Mouse (Mus musculus) heart, postnatal 36 days (tissue): ENCODE results near the gene 9330182L06Rik. TPM values are rescaled to one million over a fixed set of nuclear protein-coding genes. Genes with fewer than 3 reads are reported as not detected.

Experiments used
- DNase-seq, 2 experiments: peaks; one replicate each; pipeline ENCODE4 v3.0.0; 2021 to 2022
- intact Hi-C: fragments of 180-260 bp; cut with DNase I; formaldehyde crosslinking; loops from one replicate; pipeline ENCODE4 v1.15.1; 2025
- total RNA-seq, 2 experiments: library from RNA; stranded (reverse); gene quantifications; 2 replicates each; pipeline ENCODE4 v1.2.3; 2021

9330182L06Rik gene
- total RNA-seq, 2 experiments from 2014 or later: 0.11 to 0.22 TPM

GRCm38 (mm10) chr5:9358076-9358475, 92.2 kb downstream of the 9330182L06Rik start:
- intact Hi-C loops: no loop called here
- DNase-seq: no peak

DNA sequence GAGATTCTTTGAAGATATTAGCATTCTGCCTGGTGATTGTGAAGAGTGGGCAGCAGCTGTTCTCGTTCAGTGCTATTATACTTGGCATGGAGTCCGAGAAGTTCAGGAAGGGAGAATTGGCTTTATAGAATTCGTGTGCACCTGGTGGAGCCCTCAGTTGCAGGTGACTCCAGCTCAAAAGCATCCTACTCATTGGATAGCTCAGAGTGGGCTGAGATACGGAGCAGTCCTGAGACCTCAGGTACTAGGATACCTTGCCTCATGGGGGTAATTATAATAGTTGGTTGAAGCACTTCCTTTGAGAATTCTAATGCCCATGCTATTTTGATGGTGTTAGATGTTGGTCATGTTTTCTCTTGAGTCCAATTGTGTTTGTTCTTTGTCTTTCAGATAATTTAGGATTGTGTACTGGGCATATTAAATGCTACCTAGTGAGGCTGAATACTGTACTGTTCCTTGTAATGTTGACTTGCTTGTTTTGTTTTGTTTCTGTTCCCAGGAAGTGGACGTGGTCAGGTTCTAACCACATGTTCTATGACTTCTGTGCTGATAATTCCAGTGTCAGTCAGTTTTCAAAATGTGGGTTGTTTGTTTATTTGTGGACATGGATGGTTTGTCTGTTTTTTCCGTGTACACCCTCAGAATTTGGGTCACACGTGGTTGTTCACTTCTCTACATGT, 96.2 kb downstream of the 9330182L06Rik start:
- intact Hi-C loops: no loop called here
- DNase-seq: no peak

DNA sequence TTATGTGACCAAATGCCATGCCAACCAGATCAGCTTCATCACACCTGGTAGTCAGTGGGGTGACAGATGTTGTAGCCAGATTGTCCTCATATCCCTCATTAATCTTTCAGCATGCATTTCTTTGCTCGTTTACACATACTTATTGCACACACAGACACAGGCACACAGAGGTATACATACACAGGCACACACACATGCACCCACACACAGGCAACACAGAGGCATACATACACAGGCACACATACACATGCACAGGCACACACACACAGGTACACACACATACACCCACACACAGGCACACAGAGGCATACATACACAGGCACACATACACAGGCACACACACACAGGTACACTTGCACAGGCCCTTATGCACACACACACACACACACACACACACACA, 99.0 kb downstream of the 9330182L06Rik start:
- intact Hi-C loops: no loop called here
- DNase-seq: no peak

- intact Hi-C loops: no loop called here
- DNase-seq: no peak
Measured at GRCm38 (mm10) chr5:9367920-9368692, 102.2 kb downstream of the 9330182L06Rik start.

DNA sequence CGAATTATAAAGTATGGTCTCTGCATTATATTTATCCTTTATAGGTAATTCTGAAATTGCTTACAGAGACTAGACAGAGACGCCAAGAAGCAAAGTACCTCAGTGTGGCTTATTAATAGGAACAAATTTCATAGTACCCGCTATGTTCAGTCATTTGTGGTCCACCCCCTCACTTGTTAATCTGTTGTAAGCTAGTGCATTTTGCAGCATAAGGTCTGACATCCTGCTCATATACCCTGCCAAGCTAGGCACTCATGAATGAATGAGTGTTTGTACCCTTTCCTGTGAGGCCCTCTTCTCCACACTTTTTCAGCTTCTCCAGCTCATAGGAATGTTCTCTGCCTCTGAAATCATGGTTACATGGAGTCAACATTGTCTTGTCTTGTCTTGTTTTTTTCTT, 105.2 kb downstream of the 9330182L06Rik start:
- intact Hi-C loops: loop anchor here (5.0 kb wide), 1 partner anchor 699 kb away; no protein-coding TSS in a partner anchor
- DNase-seq: no peak

- intact Hi-C loops: loop anchor here (5.0 kb wide), 1 partner anchor 701 kb away; no protein-coding TSS in a partner anchor
- no peak for DNase-seq
Measured at GRCm38 (mm10) chr5:9373341-9373740, 107.4 kb downstream of the 9330182L06Rik start.

GRCm38 (mm10) chr5:9389968-9390367, 124.0 kb downstream of the 9330182L06Rik start:
- intact Hi-C loops: no loop called here
- no peak for DNase-seq

- intact Hi-C loops: no loop called here
- no peak for DNase-seq
Measured at GRCm38 (mm10) chr5:9391858-9392393, 126.0 kb downstream of the 9330182L06Rik start.

DNA sequence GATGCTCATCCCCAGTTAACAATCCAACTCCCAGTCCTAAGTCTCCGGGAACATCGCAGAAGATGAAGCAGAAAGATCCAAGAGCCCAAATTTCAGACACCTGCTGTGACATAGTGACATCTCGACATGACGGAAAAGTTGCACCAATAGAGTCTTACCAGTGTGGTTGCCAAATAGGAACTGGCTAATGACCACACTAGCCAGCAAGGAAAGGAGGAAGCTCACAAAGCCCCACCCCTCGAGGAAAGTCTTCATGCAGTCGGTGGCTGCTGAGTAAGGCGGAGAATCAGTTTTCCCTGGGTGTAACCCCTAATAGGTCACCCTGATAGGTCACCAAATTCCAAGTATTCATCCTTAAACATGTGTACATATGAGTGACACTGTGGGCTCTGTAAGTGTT, 151.2 kb downstream of the 9330182L06Rik start:
- intact Hi-C loops: no loop called here
- no peak for DNase-seq

DNA sequence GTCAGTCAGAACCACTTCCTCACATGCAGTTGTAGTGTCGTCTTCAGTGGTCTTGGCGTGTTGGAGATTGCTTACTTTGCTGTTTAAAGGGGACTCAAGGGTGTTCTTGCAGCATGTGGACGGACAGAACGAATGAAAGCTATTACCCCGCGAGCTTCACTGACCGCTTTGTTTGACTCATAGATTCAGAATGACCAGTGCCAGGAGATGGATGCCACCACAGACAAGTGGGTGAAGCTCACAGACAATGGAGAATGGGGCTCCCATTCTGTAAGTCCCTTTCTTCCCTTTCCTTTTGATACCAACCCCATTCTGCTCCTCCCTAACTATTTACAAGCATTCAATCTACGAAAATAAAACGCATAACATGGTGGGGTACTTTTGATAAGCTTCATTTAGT, 151.9 kb downstream of the 9330182L06Rik start:
- no peak for DNase-seq
- intact Hi-C loops: no loop called here

- no peak for DNase-seq
- intact Hi-C loops: loop anchor here (10.0 kb wide), 1 partner anchor 345 kb away; no protein-coding TSS in a partner anchor
Measured at GRCm38 (mm10) chr5:9419964-9420363, 154.0 kb downstream of the 9330182L06Rik start.

DNA sequence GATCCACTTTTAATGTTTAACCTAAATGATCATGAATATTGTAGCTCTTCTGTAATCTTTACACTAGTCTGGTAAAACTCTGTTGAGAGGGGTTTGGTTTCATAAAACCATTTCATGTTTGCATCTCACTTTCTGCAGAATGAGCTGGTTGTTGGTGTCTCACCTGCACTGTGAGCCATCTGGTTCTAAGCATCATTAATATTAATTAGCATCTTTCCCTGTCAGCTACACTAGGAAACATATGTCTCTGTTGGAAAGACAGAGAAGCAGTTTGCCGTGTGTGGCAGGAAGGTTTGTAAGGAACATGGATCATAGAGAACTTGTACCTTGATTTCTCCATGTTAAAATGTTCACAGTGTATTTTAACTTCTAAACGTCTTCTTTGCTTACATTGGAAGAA, 158.5 kb downstream of the 9330182L06Rik start:
- intact Hi-C loops: loop anchor here (10.0 kb wide), 1 partner anchor 350 kb away; no protein-coding TSS in a partner anchor
- DNase-seq: no peak

DNA sequence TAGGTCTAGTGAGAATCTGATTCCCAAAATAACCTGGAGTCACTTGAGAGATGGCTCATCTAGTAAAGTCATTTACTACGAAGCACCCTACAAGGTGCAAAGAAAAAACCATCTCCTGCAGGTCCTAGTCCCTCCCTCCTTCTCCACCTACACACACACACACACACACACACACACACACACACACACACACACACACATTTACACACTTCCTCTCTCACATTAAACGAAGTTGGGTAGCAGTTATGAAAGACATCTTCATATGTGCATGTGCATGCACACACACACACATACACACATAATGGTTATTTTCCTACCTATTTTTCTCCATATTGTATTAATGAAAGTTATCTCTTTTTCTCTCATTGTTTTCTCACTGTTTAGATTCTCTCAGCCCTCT, 161.2 kb downstream of the 9330182L06Rik start:
- DNase-seq: no peak
- intact Hi-C loops: loop anchor here (2.0 to 10.0 kb wide), 3 partner anchors 258 to 940 kb away; no protein-coding TSS in a partner anchor

DNA sequence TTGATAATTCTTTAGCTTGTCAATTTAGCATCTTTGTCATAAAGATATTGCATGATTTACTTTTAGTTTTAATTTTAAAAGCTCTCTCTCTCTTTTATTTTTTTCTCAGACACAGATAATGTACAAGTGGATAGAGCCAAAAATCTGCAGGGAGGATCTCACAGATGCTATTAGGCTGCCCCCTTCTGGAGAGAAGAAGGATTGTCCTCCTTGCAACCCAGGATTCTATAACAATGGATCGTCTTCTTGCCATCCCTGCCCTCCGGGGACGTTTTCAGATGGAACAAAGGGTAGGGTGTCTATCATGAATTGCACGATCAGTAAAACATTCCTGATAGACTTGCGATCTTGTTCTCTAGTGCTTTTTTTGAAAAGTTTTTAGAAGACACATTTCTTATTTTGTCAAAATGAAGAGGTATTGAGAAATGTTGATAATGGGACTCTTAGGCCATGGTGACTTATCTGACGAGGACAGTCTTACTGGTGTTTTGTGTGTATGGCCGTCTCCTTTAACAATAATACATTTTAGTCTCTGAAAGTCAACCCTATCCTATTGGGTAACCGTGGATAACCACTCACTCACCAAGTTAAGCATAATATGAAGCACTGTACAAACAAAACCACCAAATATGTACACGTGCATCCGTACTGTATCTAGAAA, 161.8 kb downstream of the 9330182L06Rik start:
- DNase-seq: peak in 1 of 2 experiments; percentile 16
- intact Hi-C loops: loop anchor here (2.0 to 10.0 kb wide), 3 partner anchors 259 to 940 kb away; no protein-coding TSS in a partner anchor

- intact Hi-C loops: loop anchor here (5.0 to 10.0 kb wide), 2 partner anchors 354 to 941 kb away; no protein-coding TSS in a partner anchor
- no peak for DNase-seq
Measured at GRCm38 (mm10) chr5:9428728-9429127, 162.8 kb downstream of the 9330182L06Rik start.

GRCm38 (mm10) chr5:9446146-9446545, 180.2 kb downstream of the 9330182L06Rik start:
- DNase-seq: no peak
- intact Hi-C loops: loop anchor here (5.0 kb wide), 1 partner anchor 1186 kb away; no protein-coding TSS in a partner anchor

DNA sequence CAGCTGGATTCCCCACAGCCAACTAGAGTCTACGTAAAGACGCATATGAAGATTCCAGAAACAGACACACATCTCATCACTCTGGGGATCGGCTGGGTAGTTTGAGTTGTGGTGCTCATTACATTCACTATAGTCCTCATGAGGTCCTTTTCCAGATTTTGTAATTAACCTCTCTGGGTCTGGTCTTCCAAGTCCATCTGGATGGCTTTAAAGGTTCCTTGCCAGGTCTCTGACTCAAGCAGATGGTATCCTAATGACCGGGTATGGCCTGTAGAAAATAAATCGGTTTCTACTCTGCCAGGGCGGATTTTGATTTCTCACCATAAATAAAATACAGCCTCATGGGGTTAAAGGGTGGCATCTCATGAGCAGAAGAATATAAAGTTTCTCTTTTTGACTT, 183.0 kb downstream of the 9330182L06Rik start:
- DNase-seq: no peak
- intact Hi-C loops: loop anchor here (5.0 kb wide), 1 partner anchor 1183 kb away; no protein-coding TSS in a partner anchor

DNA sequence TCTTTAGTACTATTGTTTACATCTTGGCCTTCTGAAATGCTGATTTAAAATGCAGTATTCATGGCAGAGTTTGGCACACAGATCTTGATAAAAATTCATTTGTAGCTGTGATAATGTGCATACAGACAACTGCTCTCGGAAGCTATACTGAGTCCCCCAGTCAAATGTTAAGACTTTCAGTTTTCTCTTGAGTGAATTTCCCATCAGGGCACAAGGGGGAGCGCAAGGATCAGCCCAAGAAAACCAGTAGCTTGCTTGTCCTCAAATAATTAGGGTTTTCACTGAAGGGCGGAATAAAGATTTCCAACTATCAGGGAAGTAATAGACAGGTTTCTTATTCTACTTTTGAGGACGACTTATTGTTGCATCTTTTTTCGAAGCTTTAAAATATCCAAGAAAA, 183.7 kb downstream of the 9330182L06Rik start:
- no peak for DNase-seq
- intact Hi-C loops: loop anchor here (5.0 kb wide), 1 partner anchor 1183 kb away; no protein-coding TSS in a partner anchor

DNA sequence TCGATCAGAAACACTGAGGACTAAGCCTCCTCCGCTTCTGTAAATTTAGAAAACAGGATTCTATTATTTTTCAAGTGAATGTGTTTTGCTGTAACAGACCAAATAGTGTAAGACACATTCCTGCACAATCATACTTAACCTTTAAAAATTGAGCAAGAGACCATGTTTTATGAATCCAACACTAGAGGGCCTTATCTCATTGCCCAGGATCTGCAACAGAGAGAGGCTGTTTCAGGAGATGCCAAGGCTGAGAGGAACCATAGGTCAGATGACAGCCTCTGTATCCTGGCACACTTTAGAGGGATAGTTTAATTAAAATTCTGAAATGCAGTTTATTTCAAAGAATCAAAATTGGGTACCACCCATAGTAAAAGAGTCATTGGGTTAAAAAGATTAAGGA, 187.4 kb downstream of the 9330182L06Rik start:
- DNase-seq: no peak
- intact Hi-C loops: no loop called here

DNA sequence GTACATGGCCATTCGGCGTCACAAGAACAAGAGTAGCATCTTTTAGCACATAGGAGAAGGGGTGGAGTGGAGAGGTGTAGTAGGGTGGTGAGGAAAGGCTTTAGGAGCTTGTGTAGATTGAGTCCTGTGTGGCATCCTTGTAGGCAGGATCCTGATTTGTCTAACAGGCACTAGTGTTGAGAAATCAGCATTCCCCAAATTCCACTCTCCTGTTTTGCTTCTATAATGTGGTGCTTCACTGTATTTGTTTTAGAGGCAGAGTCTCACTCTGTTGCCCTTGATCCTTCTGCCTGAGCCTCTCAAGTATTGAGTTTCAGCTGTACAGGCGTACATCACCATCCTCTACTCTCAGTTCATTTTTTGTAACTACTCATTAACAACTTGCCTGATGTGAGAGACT, 211.7 kb downstream of the 9330182L06Rik start:
- no peak for DNase-seq
- intact Hi-C loops: no loop called here
